Comparison of ENCODE assay signal across 8 mouse cellular contexts in genomic region chr17:35164218-35164567, GRCm38 (mm10). TPM values are rescaled to one million over a fixed set of nuclear protein-coding genes. Genes with fewer than 3 reads are reported as not detected.
DNase-seq lines count a peak whose midpoint lies in the region; ATAC-seq and TF ChIP-seq lines count a peak whose summit lies in the region.

No protein-coding gene starts in this region.

- H3K36me3 ChIP-seq in heart, embryonic 12.5 days, result peaks cover 34% of the 10 kb centered on the region
- H3K36me3 ChIP-seq in MEL (ENCODE audit: control insufficient read depth in 1 of 2, insufficient read depth in 2 of 2, low read length in 2 of 2), result peaks cover 21 to 25% of the 10 kb centered on the region in 2 experiments
- peaks cover 30% of the 10 kb centered on the region for H3K36me3 ChIP-seq in hindbrain, embryonic 15.5 days
- peaks cover 42% of the 10 kb centered on the region for H3K36me3 ChIP-seq in midbrain, embryonic 10.5 days

- 0 out of 4 replicates have a peak, but pooled peaks of 1 of the 2 experiments have one; percentile 54 for TF ChIP-seq POLR2A in MEL (IDR thresholded peaks at IDR 0.05; ENCODE audit: control insufficient read depth in 1 of 2, insufficient read depth in 1 of 2, low read depth in 1 of 2, low read length in 2 of 2, poor library complexity in 1 of 2)

- H3K27ac ChIP-seq in heart, embryonic 12.5 days (ENCODE audit: poor library complexity, severe bottlenecking), result peak overlapping the region; percentile 96
- H3K27ac ChIP-seq in MEL (ENCODE audit: control insufficient read depth, low read depth, low read length), result peak overlapping the region; percentile 72
- H3K27ac ChIP-seq in hindbrain, embryonic 15.5 days (replicated peaks), result peak overlapping the region; percentile 99
- H3K27ac ChIP-seq in midbrain, embryonic 10.5 days (replicated peaks), result peak overlapping the region; percentile 98

- intact Hi-C loops in left cerebral cortex, postnatal 10 days (cut with DNase I), result no loop called here

- no peaks in the 10 kb centered on the region for H3K27me3 ChIP-seq in heart, embryonic 12.5 days (replicated peaks)
- H3K27me3 ChIP-seq in MEL (ENCODE audit: control insufficient read depth in 1 of 2, insufficient read depth in 2 of 2, low read length in 2 of 2), result no peaks in the 10 kb centered on the region
- no peaks in the 10 kb centered on the region for H3K27me3 ChIP-seq in hindbrain, embryonic 15.5 days
- H3K27me3 ChIP-seq in midbrain, embryonic 10.5 days (ENCODE audit: low read depth, poor library complexity, severe bottlenecking), result no peaks in the 10 kb centered on the region

- peak overlapping the region; percentile 100 for H3K9ac ChIP-seq in heart, embryonic 12.5 days
- peak overlapping the region; percentile 81 for H3K9ac ChIP-seq in MEL (ENCODE audit: control insufficient read depth, low read depth, low read length, poor library complexity, severe bottlenecking)
- peak overlapping the region; percentile 100 for H3K9ac ChIP-seq in hindbrain, embryonic 15.5 days

- peaks cover 34% of the 10 kb centered on the region for H3K4me1 ChIP-seq in heart, embryonic 12.5 days (replicated peaks)
- H3K4me1 ChIP-seq in MEL (ENCODE audit: control insufficient read depth in 1 of 2, insufficient read depth in 2 of 2, low read length in 2 of 2), result peaks cover 3 to 13% of the 10 kb centered on the region in 2 experiments; a peak in 3 of 4 replicates
- peaks cover 39% of the 10 kb centered on the region for H3K4me1 ChIP-seq in hindbrain, embryonic 15.5 days (replicated peaks)
- peaks cover 32% of the 10 kb centered on the region for H3K4me1 ChIP-seq in midbrain, embryonic 10.5 days

- no peak; a peak in 1 of 4 replicates for TF ChIP-seq EP300 in MEL (IDR thresholded peaks at IDR 0.05; ENCODE audit: low read depth in 1 of 2, low read length in 2 of 2)

- peak overlapping the region; percentile 87 for H3K4me2 ChIP-seq in heart, embryonic 12.5 days
- peak overlapping the region; percentile 95 for H3K4me2 ChIP-seq in hindbrain, embryonic 15.5 days

- H3K79me2 ChIP-seq in MEL (ENCODE audit: control insufficient read depth, insufficient read depth, low read length, poor library complexity), result peaks cover 54% of the 10 kb centered on the region

- no peak for ATAC-seq in heart, embryonic 12.5 days (ENCODE audit: insufficient number of reproducible peaks, low FRiP score)
- no peak for ATAC-seq in hindbrain, embryonic 15.5 days (ENCODE audit: low FRiP score, low read depth)

- DNase-seq in heart, adult 18-20 months, result no peak
- no peak for DNase-seq in MEL (ENCODE audit: low read depth, low spot score)
- DNase-seq in midbrain, embryonic 10.5 days (ENCODE audit: low spot score), result no peak
- DNase-seq in frontal cortex, postnatal 14 days (ENCODE audit: low spot score in 2 of 2), result no peak
- DNase-seq in layer of hippocampus, adult 11-12 months (ENCODE audit: low spot score), result no peak
- DNase-seq in left cerebral cortex, postnatal 10 days (ENCODE audit: extremely low spot score in 1 of 2, low spot score in 2 of 2), result no peak

- H3K4me3 ChIP-seq in heart, embryonic 12.5 days, result peak overlapping the region; percentile 98
- H3K4me3 ChIP-seq in MEL (ENCODE audit: control insufficient read depth in 1 of 2, insufficient read depth in 1 of 2, low read depth in 2 of 2, low read length in 2 of 2), result peak overlapping the region; percentile 92 to 97
- peak overlapping the region; percentile 96 for H3K4me3 ChIP-seq in hindbrain, embryonic 15.5 days
- peak overlapping the region; percentile 92 for H3K4me3 ChIP-seq in midbrain, embryonic 10.5 days

- TF ChIP-seq RAD21 in MEL (IDR thresholded peaks at IDR 0.05; ENCODE audit: low read depth, low read length), result no peak

- H3K9me3 ChIP-seq in heart, embryonic 12.5 days (replicated peaks), result no peaks in the 10 kb centered on the region
- H3K9me3 ChIP-seq in MEL (replicated peaks; ENCODE audit: insufficient read depth, low read length), result no peaks in the 10 kb centered on the region
- H3K9me3 ChIP-seq in hindbrain, embryonic 15.5 days, result no peaks in the 10 kb centered on the region
- H3K9me3 ChIP-seq in midbrain, embryonic 10.5 days (replicated peaks), result no peaks in the 10 kb centered on the region

- TF ChIP-seq CTCF in MEL (IDR thresholded peaks at IDR 0.05 in 2 of 3, conservative IDR thresholded peaks at IDR 0.05 in 1 of 3; ENCODE audit: control insufficient read depth in 1 of 3, insufficient read depth in 1 of 3, low read depth in 2 of 3, low read length in 3 of 3, poor library complexity in 1 of 3, severe bottlenecking in 1 of 3), result no peak

- 0% methylated on average over 28 of the region's 28 CpGs for WGBS in heart, embryonic 12.5 days
- under 1% methylated on average over 24 of the region's 28 CpGs for WGBS in hindbrain, embryonic 15.5 days
- 0% methylated on average over 18 of the region's 28 CpGs for WGBS in midbrain, embryonic 10.5 days

TF ChIP-seq in MEL, 35 proteins besides CTCF, POLR2A, EP300 and RAD21:
- TF ChIP-seq ELF1 (IDR thresholded peaks at IDR 0.05; ENCODE audit: low read depth, low read length) (no peak), E2F4 (IDR thresholded peaks at IDR 0.05; ENCODE audit: borderline replicate concordance, low read depth, low read length) (no peak), MYC (IDR thresholded peaks at IDR 0.05; ENCODE audit: low read depth, low read length) (no peak), TBP (IDR thresholded peaks at IDR 0.05; ENCODE audit: low read depth, low read length) (no peak), ETS1 (IDR thresholded peaks at IDR 0.05; ENCODE audit: low read depth, low read length) (no peak), POLR2AphosphoS2 (IDR thresholded peaks at IDR 0.05; ENCODE audit: low read length) (no peak), NELFE (IDR thresholded peaks at IDR 0.05; ENCODE audit: low read depth, low read length) (no peak)

RNA-seq across cellular contexts. Expression of gene Prrc2a, which starts 0.5 kb away (rescaled TPM):
- 132 and 148 TPM in 2 replicates for polyA plus RNA-seq in heart, embryonic 12.5 days (2016; fragmentation: Nextera tagmentation; extraction: Ambion mirVana)
- 100 to 1,000 TPM; 125 to 144 TPM for total RNA-seq in heart, adult 18-20 months (2021)
- total RNA-seq in MEL (2012; rRNA removed), result 87.6 and 102 TPM in 2 replicates
- 100 to 1,000 TPM in 1 of 2 experiments, 10 to 100 TPM in 1; 71.0 to 663 TPM for polyA plus RNA-seq in MEL (2012; ENCODE audit: insufficient read depth in 1 of 2, insufficient read length in 2 of 2, low read depth in 1 of 2, low replicate concordance in 2 of 2, missing spikeins in 1 of 2)
- polyA plus RNA-seq in hindbrain, embryonic 15.5 days (2015; fragmentation: Nextera tagmentation; extraction: Ambion mirVana), result 175 and 181 TPM in 2 replicates
- polyA plus RNA-seq in midbrain, embryonic 10.5 days (2016; fragmentation: Nextera tagmentation; extraction: Ambion mirVana), result 173 and 198 TPM in 2 replicates
- total RNA-seq in left cerebral cortex, postnatal 10 days (2021), result 100 to 1,000 TPM; 261 to 270 TPM

RNA-seq across cellular contexts. Expression of gene Aif1, which starts 11.7 kb away (rescaled TPM):
- 4.3 and 4.4 TPM in 2 replicates for polyA plus RNA-seq in heart, embryonic 12.5 days (2016; fragmentation: Nextera tagmentation; extraction: Ambion mirVana)
- 1 to 10 TPM; 3.7 to 4.8 TPM for total RNA-seq in heart, adult 18-20 months (2021)
- 0.29 and 0.42 TPM in 2 replicates for total RNA-seq in MEL (2012; rRNA removed)
- under 1 TPM in 1 of 2 experiments, not detected in 1; 0.45 TPM for polyA plus RNA-seq in MEL (2012; ENCODE audit: insufficient read depth in 1 of 2, insufficient read length in 2 of 2, low read depth in 1 of 2, low replicate concordance in 2 of 2, missing spikeins in 1 of 2)
- polyA plus RNA-seq in hindbrain, embryonic 15.5 days (2015; fragmentation: Nextera tagmentation; extraction: Ambion mirVana), result 7.4 and 9.6 TPM in 2 replicates
- 4.0 and 5.8 TPM in 2 replicates for polyA plus RNA-seq in midbrain, embryonic 10.5 days (2016; fragmentation: Nextera tagmentation; extraction: Ambion mirVana)
- 10 to 100 TPM in 1 of 2 experiments, 1 to 10 TPM in 1; 8.0 to 12.5 TPM for total RNA-seq in left cerebral cortex, postnatal 10 days (2021)

RNA-seq across cellular contexts. Expression of gene Lst1, which starts 24.0 kb away (rescaled TPM):
- 3.3 and 5.2 TPM in 2 replicates for polyA plus RNA-seq in heart, embryonic 12.5 days (2016; fragmentation: Nextera tagmentation; extraction: Ambion mirVana)
- total RNA-seq in heart, adult 18-20 months (2021), result 1 to 10 TPM; 2.0 to 3.3 TPM
- total RNA-seq in MEL (2012; rRNA removed), result 15.2 and 16.9 TPM in 2 replicates
- 10 to 100 TPM in 1 of 2 experiments, not detected in 1; 29.0 TPM for polyA plus RNA-seq in MEL (2012; ENCODE audit: insufficient read depth in 1 of 2, insufficient read length in 2 of 2, low read depth in 1 of 2, low replicate concordance in 2 of 2, missing spikeins in 1 of 2)
- 5.6 and 13.9 TPM in 2 replicates for polyA plus RNA-seq in hindbrain, embryonic 15.5 days (2015; fragmentation: Nextera tagmentation; extraction: Ambion mirVana)
- 5.0 and 8.3 TPM in 2 replicates for polyA plus RNA-seq in midbrain, embryonic 10.5 days (2016; fragmentation: Nextera tagmentation; extraction: Ambion mirVana)
- 10 to 100 TPM; 13.7 to 14.9 TPM for total RNA-seq in left cerebral cortex, postnatal 10 days (2021)

RNA-seq across cellular contexts. Expression of gene Bag6, which starts 29.2 kb away (rescaled TPM):
- 56.1 and 61.6 TPM in 2 replicates for polyA plus RNA-seq in heart, embryonic 12.5 days (2016; fragmentation: Nextera tagmentation; extraction: Ambion mirVana)
- 100 to 1,000 TPM; 242 to 244 TPM for total RNA-seq in heart, adult 18-20 months (2021)
- 98.2 and 102 TPM in 2 replicates for total RNA-seq in MEL (2012; rRNA removed)
- 100 to 1,000 TPM in 1 of 2 experiments, not detected in 1; 283 TPM for polyA plus RNA-seq in MEL (2012; ENCODE audit: insufficient read depth in 1 of 2, insufficient read length in 2 of 2, low read depth in 1 of 2, low replicate concordance in 2 of 2, missing spikeins in 1 of 2)
- polyA plus RNA-seq in hindbrain, embryonic 15.5 days (2015; fragmentation: Nextera tagmentation; extraction: Ambion mirVana), result 70.0 and 75.7 TPM in 2 replicates
- 56.6 and 67.4 TPM in 2 replicates for polyA plus RNA-seq in midbrain, embryonic 10.5 days (2016; fragmentation: Nextera tagmentation; extraction: Ambion mirVana)
- 100 to 1,000 TPM; 297 to 299 TPM for total RNA-seq in left cerebral cortex, postnatal 10 days (2021)

RNA-seq across cellular contexts. Expression of gene Ltb, which starts 30.0 kb away (rescaled TPM):
- 0.14 and 0.31 TPM in 2 replicates for polyA plus RNA-seq in heart, embryonic 12.5 days (2016; fragmentation: Nextera tagmentation; extraction: Ambion mirVana)
- total RNA-seq in heart, adult 18-20 months (2021), result 10 to 100 TPM in 1 of 2 experiments, 1 to 10 TPM in 1; 1.5 to 12.1 TPM
- 0.75 and 1.1 TPM in 2 replicates for total RNA-seq in MEL (2012; rRNA removed)
- polyA plus RNA-seq in MEL (2012; ENCODE audit: insufficient read depth in 1 of 2, insufficient read length in 2 of 2, low read depth in 1 of 2, low replicate concordance in 2 of 2, missing spikeins in 1 of 2), result 1 to 10 TPM in 1 of 2 experiments, not detected in 1; 1.5 TPM
- 0.84 and 0.97 TPM in 2 replicates for polyA plus RNA-seq in hindbrain, embryonic 15.5 days (2015; fragmentation: Nextera tagmentation; extraction: Ambion mirVana)
- polyA plus RNA-seq in midbrain, embryonic 10.5 days (2016; fragmentation: Nextera tagmentation; extraction: Ambion mirVana), result 0.10 TPM in 1 of 2 replicates, not detected in the other
- 1 to 10 TPM in 1 of 2 experiments, under 1 TPM in 1; 0.77 to 1.4 TPM for total RNA-seq in left cerebral cortex, postnatal 10 days (2021)
